Mouse (Mus musculus): ENCODE data around the gene 0610010F05Rik. TPM values are rescaled to one million over a fixed set of nuclear protein-coding genes. Genes with fewer than 3 reads are reported as not detected.

The 0610010F05Rik gene
- polyA plus RNA-seq, 1 experiment from 2014 or later = 185 TPM

- peak within 1 kb of the TSS; percentile 72 for H3K4me2 ChIP-seq (ENCODE audit: low read length)
- no peaks in the 10 kb centered on the region for H3K27me3 ChIP-seq (ENCODE audit: control insufficient read depth, insufficient read depth, low read length)
- DNase-seq = peak; percentile 97
- H3K4me1 ChIP-seq (ENCODE audit: control insufficient read depth, insufficient read depth, low read length) = peaks cover 6% of the 10 kb centered on the region; the same call in 1 of the 2 replicates
- peak within 1 kb of the TSS; percentile 93 for H3K27ac ChIP-seq (replicated peaks; ENCODE audit: low read depth, low read length)
- WGBS = under 1% methylated on average over 49 of the region's 49 CpGs
- no peaks in the 10 kb centered on the region for H3K9me3 ChIP-seq (ENCODE audit: control insufficient read depth, low read length)
- peak within 1 kb of the TSS; percentile 88 for H3K9ac ChIP-seq (replicated peaks; ENCODE audit: low read length)
- ATAC-seq (ENCODE audit: low FRiP score, low TSS enrichment) = peak; percentile 99
- peaks cover 6% of the 10 kb centered on the region; the same call in 1 of the 2 replicates for H3K36me3 ChIP-seq (ENCODE audit: control insufficient read depth, insufficient read depth, low read length)
- H3K4me3 ChIP-seq (replicated peaks; ENCODE audit: low read depth, low read length) = peak within 1 kb of the TSS; percentile 96
Observed at GRCm38 (mm10) chr11:23665798-23666501, 32.5 kb upstream of the 0610010F05Rik start, which contains the start of gene Pex13. TSS of gene Pex13 (minus strand) at chr11:23665959.

GRCm38 (mm10) chr11:23665311-23665786, 31.9 kb upstream of the 0610010F05Rik start, which contains the start of gene Pus10:
TSS of gene Pus10 (plus strand) at chr11:23665674.
- Histone ChIP-seq H3K4me1 (ENCODE audit: control insufficient read depth, insufficient read depth, low read length) (peaks cover 6% of the 10 kb centered on the region; the same call in 1 of the 2 replicates), H3K36me3 (ENCODE audit: control insufficient read depth, insufficient read depth, low read length) (peaks cover 6% of the 10 kb centered on the region; the same call in 1 of the 2 replicates), H3K4me2 (ENCODE audit: low read length) (peak within 1 kb of the TSS; percentile 72), H3K9ac (replicated peaks; ENCODE audit: low read length) (peak within 1 kb of the TSS; percentile 88), H3K4me3 (replicated peaks; ENCODE audit: low read depth, low read length) (peak within 1 kb of the TSS; percentile 96), H3K27me3 (ENCODE audit: control insufficient read depth, insufficient read depth, low read length) (no peaks in the 10 kb centered on the region), H3K9me3 (ENCODE audit: control insufficient read depth, low read length) (no peaks in the 10 kb centered on the region), H3K27ac (replicated peaks; ENCODE audit: low read depth, low read length) (peak within 1 kb of the TSS; percentile 93)
- ATAC-seq (ENCODE audit: low FRiP score, low TSS enrichment) = peak; percentile 65; the same call in 1 of the 2 replicates
- DNase-seq = no peak
- 1% methylated on average over 40 of the region's 40 CpGs for WGBS

GRCm38 (mm10) chr11:23664232-23664631, 30.8 kb upstream of the 0610010F05Rik start:
- H3K9ac ChIP-seq (replicated peaks; ENCODE audit: low read length) = no peak overlapping the region
- no peaks in the 10 kb centered on the region for H3K9me3 ChIP-seq (ENCODE audit: control insufficient read depth, low read length)
- no peak for DNase-seq
- H3K27me3 ChIP-seq (ENCODE audit: control insufficient read depth, insufficient read depth, low read length) = no peaks in the 10 kb centered on the region
- no peak overlapping the region for H3K4me3 ChIP-seq (replicated peaks; ENCODE audit: low read depth, low read length)
- peaks cover 6% of the 10 kb centered on the region; the same call in 1 of the 2 replicates for H3K4me1 ChIP-seq (ENCODE audit: control insufficient read depth, insufficient read depth, low read length)
- H3K27ac ChIP-seq (replicated peaks; ENCODE audit: low read depth, low read length) = no peak overlapping the region
- ATAC-seq (ENCODE audit: low FRiP score, low TSS enrichment) = no peak
- no peak overlapping the region for H3K4me2 ChIP-seq (ENCODE audit: low read length)
- peaks cover 6% of the 10 kb centered on the region; the same call in 1 of the 2 replicates for H3K36me3 ChIP-seq (ENCODE audit: control insufficient read depth, insufficient read depth, low read length)

GRCm38 (mm10) chr11:23657791-23658190, 24.4 kb upstream of the 0610010F05Rik start:
- 90% methylated on average over 2 of the region's 2 CpGs for WGBS
- no peaks in the 10 kb centered on the region for H3K9me3 ChIP-seq (ENCODE audit: control insufficient read depth, low read length)
- H3K4me2 ChIP-seq (ENCODE audit: low read length) = no peak overlapping the region
- no peak overlapping the region for H3K27ac ChIP-seq (replicated peaks; ENCODE audit: low read depth, low read length)
- DNase-seq (no peak), ATAC-seq (ENCODE audit: low FRiP score, low TSS enrichment) (no peak)
- no peak overlapping the region for H3K9ac ChIP-seq (replicated peaks; ENCODE audit: low read length)
- no peaks in the 10 kb centered on the region for H3K4me1 ChIP-seq (ENCODE audit: control insufficient read depth, insufficient read depth, low read length)
- H3K27me3 ChIP-seq (ENCODE audit: control insufficient read depth, insufficient read depth, low read length) = no peaks in the 10 kb centered on the region
- H3K4me3 ChIP-seq (replicated peaks; ENCODE audit: low read depth, low read length) = no peak overlapping the region
- H3K36me3 ChIP-seq (ENCODE audit: control insufficient read depth, insufficient read depth, low read length) = no peaks in the 10 kb centered on the region

- no peak for ATAC-seq (ENCODE audit: low FRiP score, low TSS enrichment)
- no peak overlapping the region for H3K4me3 ChIP-seq (replicated peaks; ENCODE audit: low read depth, low read length)
- H3K9me3 ChIP-seq (ENCODE audit: control insufficient read depth, low read length) = no peaks in the 10 kb centered on the region
- 76% methylated on average over 3 of the region's 3 CpGs for WGBS
- no peak overlapping the region for H3K9ac ChIP-seq (replicated peaks; ENCODE audit: low read length)
- no peak overlapping the region for H3K27ac ChIP-seq (replicated peaks; ENCODE audit: low read depth, low read length)
- no peak overlapping the region for H3K4me2 ChIP-seq (ENCODE audit: low read length)
- no peak for DNase-seq
- H3K4me1 ChIP-seq (ENCODE audit: control insufficient read depth, insufficient read depth, low read length) = no peaks in the 10 kb centered on the region
- H3K27me3 ChIP-seq (ENCODE audit: control insufficient read depth, insufficient read depth, low read length) = no peaks in the 10 kb centered on the region
- H3K36me3 ChIP-seq (ENCODE audit: control insufficient read depth, insufficient read depth, low read length) = peaks cover 15% of the 10 kb centered on the region
Observed at GRCm38 (mm10) chr11:23653666-23654065, 20.2 kb upstream of the 0610010F05Rik start.

- Histone ChIP-seq H3K4me3 (replicated peaks; ENCODE audit: low read depth, low read length) (no peak overlapping the region), H3K27ac (replicated peaks; ENCODE audit: low read depth, low read length) (no peak overlapping the region), H3K9ac (replicated peaks; ENCODE audit: low read length) (no peak overlapping the region), H3K9me3 (ENCODE audit: control insufficient read depth, low read length) (no peaks in the 10 kb centered on the region), H3K36me3 (ENCODE audit: control insufficient read depth, insufficient read depth, low read length) (peaks cover 27% of the 10 kb centered on the region), H3K27me3 (ENCODE audit: control insufficient read depth, insufficient read depth, low read length) (no peaks in the 10 kb centered on the region), H3K4me2 (ENCODE audit: low read length) (no peak overlapping the region), H3K4me1 (ENCODE audit: control insufficient read depth, insufficient read depth, low read length) (no peaks in the 10 kb centered on the region)
- no peak for ATAC-seq (ENCODE audit: low FRiP score, low TSS enrichment)
- 93% methylated on average over 3 of the region's 3 CpGs for WGBS
- no peak for DNase-seq
Observed at GRCm38 (mm10) chr11:23647835-23648234, 14.4 kb upstream of the 0610010F05Rik start.

GRCm38 (mm10) chr11:23647431-23647830, 14.0 kb upstream of the 0610010F05Rik start:
- no peak overlapping the region for H3K27ac ChIP-seq (replicated peaks; ENCODE audit: low read depth, low read length)
- H3K27me3 ChIP-seq (ENCODE audit: control insufficient read depth, insufficient read depth, low read length) = no peaks in the 10 kb centered on the region
- no peak overlapping the region for H3K4me2 ChIP-seq (ENCODE audit: low read length)
- no peak for ATAC-seq (ENCODE audit: low FRiP score, low TSS enrichment)
- H3K4me3 ChIP-seq (replicated peaks; ENCODE audit: low read depth, low read length) = no peak overlapping the region
- no peak overlapping the region for H3K9ac ChIP-seq (replicated peaks; ENCODE audit: low read length)
- H3K36me3 ChIP-seq (ENCODE audit: control insufficient read depth, insufficient read depth, low read length) = peaks cover 27% of the 10 kb centered on the region
- no peak for DNase-seq
- no peaks in the 10 kb centered on the region for H3K9me3 ChIP-seq (ENCODE audit: control insufficient read depth, low read length)
- no peaks in the 10 kb centered on the region for H3K4me1 ChIP-seq (ENCODE audit: control insufficient read depth, insufficient read depth, low read length)

GRCm38 (mm10) chr11:23634573-23634972, 1.1 kb upstream of the 0610010F05Rik start:
- ATAC-seq (ENCODE audit: low FRiP score, low TSS enrichment) = no peak

GRCm38 (mm10) chr11:23633879-23634215, 408 bp upstream of the 0610010F05Rik start:
- Histone ChIP-seq H3K4me1 (ENCODE audit: control insufficient read depth, insufficient read depth, low read length) (0 out of 2 replicates have a peak, but pooled peaks cover 5% of the 10 kb centered on the region), H3K9ac (replicated peaks; ENCODE audit: low read length) (peak overlapping the region; percentile 34; the same call in 1 of the 2 replicates), H3K4me2 (ENCODE audit: low read length) (peak overlapping the region; percentile 61), H3K36me3 (ENCODE audit: control insufficient read depth, insufficient read depth, low read length) (no peaks in the 10 kb centered on the region; the same call in 1 of the 2 replicates), H3K4me3 (replicated peaks; ENCODE audit: low read depth, low read length) (peak overlapping the region; percentile 85), H3K9me3 (ENCODE audit: control insufficient read depth, low read length) (no peaks in the 10 kb centered on the region), H3K27me3 (ENCODE audit: control insufficient read depth, insufficient read depth, low read length) (no peaks in the 10 kb centered on the region), H3K27ac (replicated peaks; ENCODE audit: low read depth, low read length) (peak overlapping the region; percentile 98)
- ATAC-seq (ENCODE audit: low FRiP score, low TSS enrichment) (no peak), DNase-seq (no peak)
- WGBS = 8% methylated on average over 7 of the region's 7 CpGs

More at GRCm38 (mm10) chr11:23634573-23634972, 1.1 kb upstream of the 0610010F05Rik start:
- Histone ChIP-seq H3K4me3 (replicated peaks; ENCODE audit: low read depth, low read length) (no peak overlapping the region), H3K4me1 (ENCODE audit: control insufficient read depth, insufficient read depth, low read length) (0 out of 2 replicates have a peak, but pooled peaks cover 5% of the 10 kb centered on the region), H3K9ac (replicated peaks; ENCODE audit: low read length) (no peak overlapping the region), H3K36me3 (ENCODE audit: control insufficient read depth, insufficient read depth, low read length) (no peaks in the 10 kb centered on the region), H3K27me3 (ENCODE audit: control insufficient read depth, insufficient read depth, low read length) (no peaks in the 10 kb centered on the region), H3K9me3 (ENCODE audit: control insufficient read depth, low read length) (no peaks in the 10 kb centered on the region), H3K27ac (replicated peaks; ENCODE audit: low read depth, low read length) (no peak overlapping the region), H3K4me2 (ENCODE audit: low read length) (no peak overlapping the region; the same call in 1 of the 2 replicates)
- no peak for DNase-seq
- 73% methylated on average over 8 of the region's 8 CpGs for WGBS

All from midbrain, embryonic 14.5 days (tissue).